Mouse (Mus musculus) gastrocnemius, adult 2 months (tissue): ENCODE measurements around the gene 4632433K11Rik. TPM values are rescaled to one million over a fixed set of nuclear protein-coding genes. Genes with fewer than 3 reads are reported as not detected.
"Not testable (repeated sequence)": the region's sequence is repeated elsewhere in the genome, so short reads cannot be mapped to it uniquely, and the experiment has no call there.

Experiments
- DNase-seq: peaks from one replicate; pipeline ENCODE4 v3.0.0; 2022
- H3K27ac ChIP-seq: fragments of 200-600 bp; 2 replicates; pipeline ENCODE4 v1.8.1; 2022; ENCODE audit warnings: mild to moderate bottlenecking
- H3K4me3 ChIP-seq: fragments of 200-600 bp; 2 replicates; pipeline ENCODE4 v1.8.1; 2022; ENCODE audit warnings: mild to moderate bottlenecking, moderate library complexity
- CTCF ChIP-seq: fragments of 200-600 bp; IDR thresholded peaks from 2 replicates; pipeline ENCODE4 v1.8.1; 2022; ENCODE audit warnings: antibody characterized with exemption, mild to moderate bottlenecking, moderate library complexity
- intact Hi-C: fragments of 180-260 bp; cut with DNase I; formaldehyde crosslinking; loops from one replicate; pipeline ENCODE4 v1.15.1; 2025
- total RNA-seq, 2 experiments: library from RNA; stranded (reverse); gene quantifications; 2 replicates each; pipeline ENCODE4 v1.2.3; 2021

4632433K11Rik gene
- total RNA-seq, 2 experiments from 2014 or later = not detected

- peak within 1 kb of the TSS; percentile 97 for H3K27ac ChIP-seq
- intact Hi-C loops = loop anchor here (2.0 to 5.0 kb wide), 3 partner anchors 46 to 1273 kb away; partner anchors contain the start of gene Zfp667
- peak within 1 kb of the TSS; percentile 95 for H3K4me3 ChIP-seq
- peak; percentile 97 for DNase-seq
- TF ChIP-seq CTCF = no peak
Measured at GRCm38 (mm10) chr7:5014251-5015117, 19.4 kb upstream of the 4632433K11Rik start, which contains the start of the genes Zfp524 and Fiz1. Zfp524 (plus strand) TSS chr7:5014415. Fiz1 (minus strand) TSS chr7:5014697.

DNA sequence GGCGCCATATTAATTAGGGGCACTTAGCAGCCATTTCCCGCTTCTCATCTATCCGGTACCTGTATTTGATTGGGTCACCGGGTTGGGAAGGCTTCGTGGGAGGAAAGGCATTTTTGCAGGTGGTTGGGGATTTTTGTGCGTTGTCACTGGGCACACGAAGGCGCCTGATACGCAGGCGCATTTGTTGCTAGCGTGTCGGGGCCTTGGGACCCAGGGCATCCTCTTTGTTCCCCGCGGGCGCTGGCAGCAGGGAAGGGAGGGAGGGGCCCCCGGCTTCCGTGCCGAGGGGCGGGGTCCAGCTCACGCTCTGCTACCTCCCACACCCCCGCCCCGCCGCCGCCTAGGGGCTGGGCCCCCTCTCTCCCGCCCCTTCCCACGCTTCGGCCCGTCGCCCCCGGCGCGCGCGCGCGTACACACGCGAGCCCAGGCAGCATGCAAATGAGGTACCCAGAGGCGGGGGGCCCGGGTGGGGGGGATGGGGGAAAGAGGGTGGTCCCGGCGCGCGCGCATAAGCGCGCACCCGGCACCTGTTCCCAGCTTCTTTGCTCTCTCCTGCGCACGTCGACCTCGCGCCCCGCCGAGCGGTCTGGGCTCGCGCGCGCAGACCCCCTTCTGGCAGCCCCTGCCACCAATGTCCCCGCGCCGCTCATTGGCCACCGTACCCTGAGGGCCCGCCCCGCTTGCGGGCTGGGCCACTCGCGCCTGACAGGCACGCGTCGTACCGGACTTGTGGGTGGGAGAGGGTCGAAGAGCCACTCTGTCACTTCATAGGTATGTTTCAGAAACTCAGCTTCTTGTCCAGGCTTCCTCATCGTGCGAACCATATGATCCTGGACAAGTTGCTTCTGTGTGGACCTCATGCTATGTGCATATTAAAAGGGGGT is 18.6 kb upstream of the 4632433K11Rik start, which contains the start of gene Gm44973:
Gm44973 (plus strand) TSS at position 379 of the 884 bp plus-strand sequence.
- Histone ChIP-seq H3K27ac (peak within 1 kb of the TSS; percentile 97), H3K4me3 (peak within 1 kb of the TSS; percentile 95)
- peak; percentile 97 for DNase-seq
- no peak for TF ChIP-seq CTCF
- intact Hi-C loops = loop anchor here (2.0 kb wide), 1 partner anchor 45 kb away; no protein-coding TSS in a partner anchor

- TF ChIP-seq CTCF = no peak
- intact Hi-C loops = no loop called here
- Histone ChIP-seq H3K27ac (peak overlapping the region; percentile 97), H3K4me3 (peak overlapping the region; percentile 95)
- no peak for DNase-seq
Measured at GRCm38 (mm10) chr7:5016057-5016456, 17.9 kb upstream of the 4632433K11Rik start.

GRCm38 (mm10) chr7:5016920-5017319 is 17.0 kb upstream of the 4632433K11Rik start:
- intact Hi-C loops = no loop called here
- Histone ChIP-seq H3K27ac (no peak overlapping the region), H3K4me3 (no peak overlapping the region)
- no peak for DNase-seq
- no peak for TF ChIP-seq CTCF

- DNase-seq = peak; percentile 45
- intact Hi-C loops = no loop called here
- no peak overlapping the region for H3K27ac ChIP-seq
- TF ChIP-seq CTCF = peak; percentile 22; the same call in 1 of the 2 replicates
- H3K4me3 ChIP-seq = no peak overlapping the region
Measured at GRCm38 (mm10) chr7:5017352-5017751, 16.6 kb upstream of the 4632433K11Rik start.

- no peak for DNase-seq
- no peak overlapping the region; the same call in 1 of the 2 replicates for H3K27ac ChIP-seq
- intact Hi-C loops = no loop called here
- no peak for TF ChIP-seq CTCF
- H3K4me3 ChIP-seq = no peak overlapping the region
Measured at GRCm38 (mm10) chr7:5017931-5018330, 16.0 kb upstream of the 4632433K11Rik start.

DNA sequence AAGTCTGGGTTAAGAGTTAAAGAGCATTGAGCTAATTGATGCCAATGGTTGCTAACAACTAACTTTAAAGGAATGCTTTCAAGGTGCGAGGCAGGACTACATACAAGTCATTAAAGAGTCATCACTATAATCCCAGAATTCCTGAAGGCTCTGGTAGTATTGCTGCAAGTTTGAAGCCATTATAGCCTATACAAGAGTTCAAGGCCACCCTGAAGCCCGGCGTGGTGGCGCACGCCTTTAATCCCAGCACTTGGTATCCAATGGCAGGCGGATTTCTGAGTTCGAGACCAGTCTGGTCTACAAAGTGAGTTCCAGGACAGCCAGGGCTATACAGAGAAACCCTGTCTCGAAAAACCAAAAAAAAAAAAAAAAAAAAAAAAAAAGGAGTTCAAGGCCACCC is 14.3 kb upstream of the 4632433K11Rik start:
- intact Hi-C loops = not testable (repeated sequence)

DNA sequence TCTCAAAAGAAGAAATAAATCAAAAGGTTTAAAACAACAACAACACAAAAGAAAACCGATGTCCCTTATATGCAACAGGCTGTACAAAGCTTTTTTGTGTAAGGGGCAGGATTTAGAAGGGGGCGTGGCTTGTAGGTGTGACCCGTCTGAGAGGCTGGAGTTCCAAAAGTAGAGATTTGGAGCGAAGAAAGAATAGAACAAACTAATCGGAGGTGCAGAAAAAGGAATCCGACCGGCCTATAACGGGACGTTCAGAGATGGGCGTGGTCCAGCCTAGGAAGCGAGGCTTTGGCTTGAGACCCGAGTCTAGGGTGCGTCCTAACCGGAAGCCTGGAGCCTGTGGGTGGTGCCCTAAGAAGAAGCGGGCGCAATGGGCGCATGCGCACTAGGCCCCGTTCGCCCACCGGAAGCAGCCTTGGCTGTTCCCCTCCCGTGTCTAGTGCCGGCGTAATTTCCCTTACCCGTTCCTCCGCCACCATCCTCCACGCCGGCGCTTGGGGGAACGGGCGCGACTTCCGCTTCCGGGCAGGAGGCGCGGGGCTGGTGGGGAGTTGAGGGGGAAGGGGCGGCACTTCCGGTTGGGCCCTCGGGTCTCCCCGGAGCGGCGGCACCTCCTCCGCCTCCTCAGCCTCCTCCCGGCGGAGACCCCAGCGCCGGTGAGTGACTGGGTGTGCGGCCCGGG is 13.8 kb upstream of the 4632433K11Rik start, which contains the start of the genes Zfp865 and Ccdc106:
Zfp865 (plus strand) TSS at position 377 of the 682 bp plus-strand sequence.
Ccdc106 (plus strand) TSS at position 554 of the 682 bp plus-strand sequence.
- intact Hi-C loops = no loop called here
- DNase-seq = peak; percentile 100
- peak within 1 kb of the TSS; percentile 98 for H3K27ac ChIP-seq
- TF ChIP-seq CTCF = no peak
- H3K4me3 ChIP-seq = peak within 1 kb of the TSS; percentile 97

More for the DNA sequence above, 14.3 kb upstream of the 4632433K11Rik start:
- DNase-seq = not testable (repeated sequence)
- Histone ChIP-seq H3K27ac (peak overlapping the region; percentile 98), H3K4me3 (peak overlapping the region; percentile 97)

GRCm38 (mm10) chr7:5020685-5021084 is 13.2 kb upstream of the 4632433K11Rik start:
- intact Hi-C loops = no loop called here
- DNase-seq = no peak
- peak overlapping the region; percentile 97 for H3K4me3 ChIP-seq
- peak overlapping the region; percentile 98 for H3K27ac ChIP-seq
- no peak for TF ChIP-seq CTCF

- DNase-seq = no peak
- intact Hi-C loops = no loop called here
- H3K27ac ChIP-seq = peak overlapping the region; percentile 98
- no peak for TF ChIP-seq CTCF
- H3K4me3 ChIP-seq = peak overlapping the region; percentile 97
Measured at GRCm38 (mm10) chr7:5021197-5021596, 12.7 kb upstream of the 4632433K11Rik start.

DNA sequence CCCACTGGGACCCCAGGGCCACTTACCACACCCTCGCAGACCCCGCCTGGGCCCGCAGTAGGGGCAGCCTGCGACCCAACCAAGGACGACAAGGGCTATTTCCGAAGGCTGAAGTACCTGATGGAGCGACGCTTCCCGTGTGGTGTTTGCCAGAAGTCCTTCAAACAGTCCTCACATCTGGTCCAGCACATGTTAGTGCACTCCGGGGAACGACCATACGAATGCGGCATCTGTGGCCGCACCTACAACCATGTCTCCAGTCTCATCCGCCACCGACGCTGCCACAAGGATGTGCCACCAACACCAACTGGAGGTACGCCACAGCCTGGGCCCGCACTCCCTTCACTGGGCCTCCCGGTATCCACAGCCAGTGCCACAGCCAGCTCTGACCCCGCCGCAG is 4.4 kb upstream of the 4632433K11Rik start:
- no peak overlapping the region for H3K27ac ChIP-seq
- intact Hi-C loops = no loop called here
- DNase-seq = no peak

GRCm38 (mm10) chr7:5029946-5030345 is 4.0 kb upstream of the 4632433K11Rik start:
- intact Hi-C loops = no loop called here
- Histone ChIP-seq H3K4me3 (no peak overlapping the region), H3K27ac (no peak overlapping the region)
- no peak for TF ChIP-seq CTCF
- DNase-seq = no peak

More for the DNA sequence above, 4.4 kb upstream of the 4632433K11Rik start:
- TF ChIP-seq CTCF = no peak
- no peak overlapping the region for H3K4me3 ChIP-seq
